Mouse (Mus musculus) CH12.LX (cell line): ENCODE measurements around the gene Tfdp2.

ENCODE experiments used
- CHD1 ChIP-seq: IDR thresholded peaks from 2 replicates; pipeline ENCODE4 v1.6.1; 2012; ENCODE audit warnings: low read depth, low read length, improper control_type of control experiment, inconsistent platforms
- CTCF ChIP-seq, 2 experiments: IDR thresholded peaks in 1 of 2; conservative IDR thresholded peaks in 1 of 2; 2 replicates each; pipeline ENCODE4 v1.5.1; 2011 to 2012; ENCODE audit warnings: low read depth in 2 of 2, low read length in 2 of 2, improper control_type of control experiment in 1 of 2, inconsistent platforms in 1 of 2, mild to moderate bottlenecking in 1 of 2, moderate library complexity in 1 of 2
- MAZ ChIP-seq: IDR thresholded peaks from 2 replicates; pipeline ENCODE4 v1.6.1; 2012; ENCODE audit warnings: low read depth, mild to moderate bottlenecking, inconsistent platforms, low read length, improper control_type of control experiment, moderate library complexity
- MEF2A ChIP-seq: IDR thresholded peaks from 2 replicates; pipeline ENCODE4 v1.6.1; 2014; ENCODE audit warnings: low read depth, mild to moderate bottlenecking, inconsistent platforms, low read length, improper control_type of control experiment, borderline replicate concordance
- NELFE ChIP-seq: IDR thresholded peaks from 2 replicates; pipeline ENCODE4 v1.6.1; 2011; ENCODE audit warnings: low read depth, low read length, improper control_type of control experiment
- NRF1 ChIP-seq: IDR thresholded peaks from 2 replicates; pipeline ENCODE4 v1.6.1; 2014; ENCODE audit warnings: low read depth, mild to moderate bottlenecking, inconsistent platforms, low read length, improper control_type of control experiment, moderate library complexity
- SMC3 ChIP-seq: IDR thresholded peaks from 2 replicates; pipeline ENCODE4 v1.6.1; 2011; ENCODE audit warnings: low read depth, low read length, improper control_type of control experiment
- ZKSCAN1 ChIP-seq: IDR thresholded peaks from 2 replicates; pipeline ENCODE4 v1.6.1; 2012; ENCODE audit warnings: low read depth, inconsistent platforms, low read length, improper control_type of control experiment, borderline replicate concordance
- ZNF384 ChIP-seq: IDR thresholded peaks from 2 replicates; pipeline ENCODE4 v1.6.1; 2012; ENCODE audit warnings: low read depth, low read length, improper control_type of control experiment, inconsistent platforms

GRCm38 (mm10) chr9:96238286-96238685, 42.2 kb downstream of the Tfdp2 start:
- TF ChIP-seq ZNF384 (no peak), CTCF (conservative IDR thresholded peaks at IDR 0.05 in 1 of 2, IDR thresholded peaks at IDR 0.05 in 1 of 2; ENCODE audit: low read depth in 2 of 2, low read length in 2 of 2) (no peak), MAZ (no peak), ZKSCAN1 (no peak), NELFE (no peak), NRF1 (no peak), MEF2A (no peak), SMC3 (no peak), CHD1 (no peak)
